8 mouse cellular contexts compared by ENCODE assay signal in genomic region chrX:142228769-142229158, GRCm38 (mm10). TPM values are rescaled to one million over a fixed set of nuclear protein-coding genes. Genes with fewer than 3 reads are reported as not detected.
DNase-seq lines count a peak whose midpoint lies in the region; ATAC-seq lines count a peak whose summit lies in the region.

No protein-coding gene starts in this region.

- no peaks in the 10 kb centered on the region for H3K4me1 ChIP-seq in heart, embryonic 13.5 days
- H3K4me1 ChIP-seq in hindbrain, embryonic 11.5 days (replicated peaks; ENCODE audit: control insufficient read depth, insufficient read depth, low read length) = no peaks in the 10 kb centered on the region
- H3K4me1 ChIP-seq in midbrain, embryonic 11.5 days (ENCODE audit: control insufficient read depth, insufficient read depth, low read length) = no peaks in the 10 kb centered on the region

- ATAC-seq in heart, embryonic 13.5 days (ENCODE audit: extremely low read depth, insufficient number of reproducible peaks, low FRiP score, low TSS enrichment) = no peak
- ATAC-seq in hindbrain, embryonic 11.5 days (ENCODE audit: low FRiP score) = peak; percentile 39; the same call in 1 of the 2 replicates
- ATAC-seq in midbrain, embryonic 11.5 days (ENCODE audit: low FRiP score) = 0 out of 2 replicates have a peak, but pooled peaks have one; percentile 17

- WGBS in heart, embryonic 13.5 days = 43% methylated on average over 7 of the region's 7 CpGs
- 39% methylated on average over 7 of the region's 7 CpGs for WGBS in hindbrain, embryonic 11.5 days
- 50% methylated on average over 7 of the region's 7 CpGs for whole genome bisulfite sequencing in midbrain, embryonic 11.5 days

- H3K9ac ChIP-seq in heart, embryonic 13.5 days = no peak overlapping the region
- no peak overlapping the region for H3K9ac ChIP-seq in hindbrain, embryonic 11.5 days (ENCODE audit: low read depth, low read length)
- H3K9ac ChIP-seq in midbrain, embryonic 11.5 days (ENCODE audit: low read length) = peak overlapping the region; percentile 12; the same call in 1 of the 2 replicates

- intact Hi-C loops in heart, postnatal 25 days (cut with DNase I) = no loop called here

- H3K4me3 ChIP-seq in heart, embryonic 13.5 days = peak overlapping the region; percentile 61
- peak overlapping the region; percentile 38 for H3K4me3 ChIP-seq in hindbrain, embryonic 11.5 days (ENCODE audit: low read depth, low read length)
- peak overlapping the region; percentile 37 for H3K4me3 ChIP-seq in midbrain, embryonic 11.5 days (ENCODE audit: low read depth, low read length)

- H3K4me2 ChIP-seq in heart, embryonic 13.5 days = peak overlapping the region; percentile 62
- peak overlapping the region; percentile 19; the same call in 1 of the 2 replicates for H3K4me2 ChIP-seq in hindbrain, embryonic 11.5 days (replicated peaks; ENCODE audit: low read depth, low read length)
- H3K4me2 ChIP-seq in midbrain, embryonic 11.5 days = peak overlapping the region; percentile 35

- no peaks in the 10 kb centered on the region for H3K9me3 ChIP-seq in heart, embryonic 13.5 days
- no peaks in the 10 kb centered on the region for H3K9me3 ChIP-seq in hindbrain, embryonic 11.5 days (ENCODE audit: control insufficient read depth, low read length)
- H3K9me3 ChIP-seq in midbrain, embryonic 11.5 days (ENCODE audit: control insufficient read depth, low read length) = no peaks in the 10 kb centered on the region

- no peaks in the 10 kb centered on the region for H3K36me3 ChIP-seq in heart, embryonic 13.5 days
- no peaks in the 10 kb centered on the region for H3K36me3 ChIP-seq in hindbrain, embryonic 11.5 days (ENCODE audit: control insufficient read depth, insufficient read depth, low read length)
- no peaks in the 10 kb centered on the region for H3K36me3 ChIP-seq in midbrain, embryonic 11.5 days (ENCODE audit: control insufficient read depth, insufficient read depth, low read length)

- no peaks in the 10 kb centered on the region for H3K27me3 ChIP-seq in heart, embryonic 13.5 days (replicated peaks)
- no peaks in the 10 kb centered on the region for H3K27me3 ChIP-seq in hindbrain, embryonic 11.5 days (ENCODE audit: control insufficient read depth, insufficient read depth, low read length)
- no peaks in the 10 kb centered on the region for H3K27me3 ChIP-seq in midbrain, embryonic 11.5 days (ENCODE audit: control insufficient read depth, insufficient read depth, low read length)

- H3K27ac ChIP-seq in heart, embryonic 13.5 days (replicated peaks) = no peak overlapping the region
- H3K27ac ChIP-seq in hindbrain, embryonic 11.5 days (ENCODE audit: low read depth, low read length) = no peak overlapping the region
- H3K27ac ChIP-seq in midbrain, embryonic 11.5 days (ENCODE audit: low read depth, low read length) = no peak overlapping the region

- no peak for DNase-seq in heart, postnatal 25 days (ENCODE audit: low spot score)
- peak; percentile 5 for DNase-seq in Muller cell, postnatal 12 days (ENCODE audit: inconsistent ontology term)
- DNase-seq in hindbrain, embryonic 11.5 days (ENCODE audit: low spot score) = peak; percentile 1
- DNase-seq in midbrain, embryonic 11.5 days (ENCODE audit: low spot score, missing footprints) = no peak
- no peak for DNase-seq in embryo, embryonic 10 days (ENCODE audit: low spot score)
- no peak for DNase-seq in adrenal gland, postnatal 25 days
- no peak for DNase-seq in adrenal gland, postnatal 4 days (ENCODE audit: low spot score in 2 of 2)

RNA-seq across cellular contexts. Expression of gene Nxt2, which starts 2.2 kb away (rescaled TPM):
- polyA plus RNA-seq in heart, embryonic 13.5 days (2015; fragmentation: Nextera tagmentation; extraction: Ambion mirVana) = 9.7 and 11.0 TPM in 2 replicates
- total RNA-seq in heart, postnatal 25 days (2021) = 1 to 10 TPM; 5.9 to 7.5 TPM
- 12.8 and 13.0 TPM in 2 replicates for polyA plus RNA-seq in hindbrain, embryonic 11.5 days (2014; fragmentation: Nextera tagmentation; extraction: Ambion mirVana)
- 13.2 and 13.3 TPM in 2 replicates for polyA plus RNA-seq in midbrain, embryonic 11.5 days (2014; fragmentation: Nextera tagmentation; extraction: Ambion mirVana)
- total RNA-seq in adrenal gland, postnatal 25 days (2021) = 17.4 and 19.2 TPM in 2 replicates
- 10 to 100 TPM; 16.6 to 17.1 TPM for total RNA-seq in adrenal gland, postnatal 4 days (2021)

RNA-seq across cellular contexts. Expression of gene Gucy2f, which starts 32.0 kb away (rescaled TPM):
- polyA plus RNA-seq in heart, embryonic 13.5 days (2015; fragmentation: Nextera tagmentation; extraction: Ambion mirVana) = not detected in 2 replicates
- not detected for total RNA-seq in heart, postnatal 25 days (2021)
- not detected in 2 replicates for polyA plus RNA-seq in hindbrain, embryonic 11.5 days (2014; fragmentation: Nextera tagmentation; extraction: Ambion mirVana)
- 0.11 TPM in 1 of 2 replicates, not detected in the other for polyA plus RNA-seq in midbrain, embryonic 11.5 days (2014; fragmentation: Nextera tagmentation; extraction: Ambion mirVana)
- not detected in 2 replicates for total RNA-seq in adrenal gland, postnatal 25 days (2021)
- total RNA-seq in adrenal gland, postnatal 4 days (2021) = under 1 TPM in 1 of 2 experiments, not detected in 1; 0.06 TPM

Comparison
In these comparisons a context has a peak if more than half of its experiments do, and no peak if none do; other contexts are left out.
1. DNase-seq: peak in Muller cell, postnatal 12 days (single experiment) and hindbrain, embryonic 11.5 days (single experiment); none in heart, postnatal 25 days (single experiment), midbrain, embryonic 11.5 days (single experiment), embryo, embryonic 10 days (single experiment), adrenal gland, postnatal 25 days (single experiment) and adrenal gland, postnatal 4 days (0 of 2).
2. Peak in every context shown above with its lines, with median percentiles within 50 percentile points of each other: H3K4me2 ChIP-seq and H3K4me3 ChIP-seq.